In the genomic region with DNA sequence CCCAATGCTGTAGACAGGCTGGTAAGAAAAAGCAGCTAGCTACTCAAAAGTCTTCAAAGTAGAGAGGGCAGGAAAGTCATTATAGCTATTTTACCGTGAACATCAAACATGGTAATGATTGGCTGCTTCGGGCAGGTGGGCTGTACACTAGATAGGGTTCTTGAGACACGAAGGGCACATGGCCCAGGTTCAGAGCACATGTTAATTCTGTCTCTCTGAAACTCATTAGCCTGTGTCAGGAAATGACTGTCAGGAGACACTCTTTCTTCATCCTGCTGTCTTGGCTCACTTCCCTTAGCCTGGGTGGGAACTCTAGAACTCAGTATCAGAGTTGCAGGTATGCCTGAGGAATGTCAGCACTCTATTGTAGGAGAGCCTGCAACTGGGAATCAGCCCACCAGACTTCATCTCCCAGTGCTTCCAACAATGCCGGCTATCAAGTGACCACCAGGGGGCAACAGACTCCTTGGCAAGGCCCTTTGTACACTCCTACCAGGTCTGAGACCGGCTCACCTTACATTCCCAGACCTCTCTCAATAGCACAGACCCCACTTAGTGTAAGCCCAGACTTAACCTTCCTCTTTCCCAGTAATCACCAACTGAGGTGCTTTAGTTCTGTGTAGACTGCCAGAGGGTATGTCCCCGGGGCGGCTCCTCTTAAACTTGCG, we compare ENCODE assay signal across 8 mouse cellular contexts. TPM values are rescaled to one million over a fixed set of nuclear protein-coding genes. Genes with fewer than 3 reads are reported as not detected.
DNase-seq lines count a peak whose midpoint lies in the region; ATAC-seq and TF ChIP-seq lines count a peak whose summit lies in the region.

No protein-coding gene starts in this region.

- 30% methylated on average over 8 of the region's 8 CpGs for WGBS in intestine, embryonic 16.5 days
- WGBS in limb, embryonic 14.5 days, result 25% methylated on average over 8 of the region's 8 CpGs
- WGBS in midbrain, embryonic 16.5 days, result 42% methylated on average over 8 of the region's 8 CpGs

- peaks cover 3% of the 10 kb centered on the region; the same call in 1 of the 2 replicates for H3K4me1 ChIP-seq in cortical plate, adult 2 months (ENCODE audit: control insufficient read depth, insufficient read depth, low read length)
- peaks cover 14% of the 10 kb centered on the region; the same call in 1 of the 2 replicates for H3K4me1 ChIP-seq in intestine, embryonic 16.5 days (ENCODE audit: control insufficient read depth, insufficient read depth, low read length)
- peaks cover 13% of the 10 kb centered on the region for H3K4me1 ChIP-seq in limb, embryonic 14.5 days (ENCODE audit: control insufficient read depth, insufficient read depth, low read length)
- H3K4me1 ChIP-seq in midbrain, embryonic 16.5 days (ENCODE audit: control insufficient read depth, insufficient read depth, low read length), result peaks cover 17% of the 10 kb centered on the region

- H3K27ac ChIP-seq in cortical plate, adult 2 months (ENCODE audit: insufficient read depth, low read length), result no peak overlapping the region
- H3K27ac ChIP-seq in intestine, embryonic 16.5 days (ENCODE audit: low read length), result no peak overlapping the region
- no peak overlapping the region for H3K27ac ChIP-seq in limb, embryonic 14.5 days (replicated peaks; ENCODE audit: low read depth, low read length)
- no peak overlapping the region for H3K27ac ChIP-seq in midbrain, embryonic 16.5 days (ENCODE audit: low read length)

- no peaks in the 10 kb centered on the region for H3K9me3 ChIP-seq in intestine, embryonic 16.5 days (ENCODE audit: control insufficient read depth, low read length)
- no peaks in the 10 kb centered on the region for H3K9me3 ChIP-seq in limb, embryonic 14.5 days (ENCODE audit: control insufficient read depth, low read length)
- H3K9me3 ChIP-seq in midbrain, embryonic 16.5 days (replicated peaks; ENCODE audit: control insufficient read depth, low read length, poor library complexity, severe bottlenecking), result no peaks in the 10 kb centered on the region

- H3K4me3 ChIP-seq in cortical plate, adult 2 months (ENCODE audit: insufficient read depth, low read length), result no peak overlapping the region
- no peak overlapping the region for H3K4me3 ChIP-seq in intestine, embryonic 16.5 days (ENCODE audit: low read length)
- no peak overlapping the region for H3K4me3 ChIP-seq in limb, embryonic 14.5 days (replicated peaks; ENCODE audit: low read length)
- no peak overlapping the region for H3K4me3 ChIP-seq in midbrain, embryonic 16.5 days (ENCODE audit: low read depth, low read length)

- H3K36me3 ChIP-seq in intestine, embryonic 16.5 days (ENCODE audit: control insufficient read depth, insufficient read depth, low read length), result no peaks in the 10 kb centered on the region
- peaks cover 10% of the 10 kb centered on the region for H3K36me3 ChIP-seq in limb, embryonic 14.5 days (ENCODE audit: control insufficient read depth, insufficient read depth, low read length)
- no peaks in the 10 kb centered on the region for H3K36me3 ChIP-seq in midbrain, embryonic 16.5 days (ENCODE audit: control insufficient read depth, insufficient read depth, low read length)

- TF ChIP-seq CTCF in cortical plate, adult 2 months (IDR thresholded peaks at IDR 0.05; ENCODE audit: extremely low read depth, insufficient read depth, low read length), result peak; percentile 81

- peak overlapping the region; percentile 25; the same call in 1 of the 2 replicates for H3K4me2 ChIP-seq in intestine, embryonic 16.5 days (ENCODE audit: low read depth, low read length)
- no peak overlapping the region for H3K4me2 ChIP-seq in limb, embryonic 14.5 days (replicated peaks; ENCODE audit: low read depth, low read length, severe bottlenecking)
- no peak overlapping the region for H3K4me2 ChIP-seq in midbrain, embryonic 16.5 days (ENCODE audit: low read length)

- ATAC-seq in intestine, embryonic 16.5 days, result peak; percentile 29; the same call in 1 of the 2 replicates
- peak; percentile 55 for ATAC-seq in limb, embryonic 14.5 days (ENCODE audit: low FRiP score, low read depth)
- peak; percentile 26; the same call in 1 of the 2 replicates for ATAC-seq in midbrain, embryonic 16.5 days

- H3K9ac ChIP-seq in intestine, embryonic 16.5 days (ENCODE audit: low read depth, low read length), result no peak overlapping the region; the same call in 1 of the 2 replicates
- H3K9ac ChIP-seq in limb, embryonic 14.5 days (ENCODE audit: low read depth, low read length, severe bottlenecking), result no peak overlapping the region
- no peak overlapping the region for H3K9ac ChIP-seq in midbrain, embryonic 16.5 days (ENCODE audit: low read depth, low read length)

- DNase-seq in left cerebral cortex, adult 11 months (ENCODE audit: low spot score), result peak; percentile 61
- no peak for DNase-seq in left cerebral cortex, adult 8-10 months (ENCODE audit: low spot score in 2 of 2)
- peak; percentile 50 to 67 for DNase-seq in gastrocnemius, postnatal 4 days (ENCODE audit: low spot score in 2 of 2)
- peak; percentile 87 for DNase-seq in limb, embryonic 14.5 days (ENCODE audit: low spot score)
- peak; percentile 26 to 55 for DNase-seq in spleen, postnatal 14 days (ENCODE audit: low spot score in 2 of 2)

- TF ChIP-seq POLR2A in cortical plate, adult 2 months (IDR thresholded peaks at IDR 0.05; ENCODE audit: extremely low read depth, insufficient read depth, low read length), result no peak
- no peak for TF ChIP-seq POLR2A in limb, embryonic 14.5 days (IDR thresholded peaks at IDR 0.05; ENCODE audit: borderline replicate concordance, extremely low read depth, insufficient read depth, insufficient read length)

- H3K27me3 ChIP-seq in intestine, embryonic 16.5 days (replicated peaks; ENCODE audit: control insufficient read depth, insufficient read depth, low read length), result no peaks in the 10 kb centered on the region
- no peaks in the 10 kb centered on the region for H3K27me3 ChIP-seq in limb, embryonic 14.5 days (ENCODE audit: control insufficient read depth, insufficient read depth, low read length)
- no peaks in the 10 kb centered on the region for H3K27me3 ChIP-seq in midbrain, embryonic 16.5 days (ENCODE audit: control insufficient read depth, insufficient read depth, low read depth, low read length)

RNA-seq across cellular contexts. Expression of a gene that starts 1.4 kb away (rescaled TPM):
- 100 to 1,000 TPM in 3 of 4 experiments, 10 to 100 TPM in 1; 94.4 to 115 (median 103) TPM for total RNA-seq in left cerebral cortex, adult 8-10 months (2022)
- polyA plus RNA-seq in cortical plate, adult 2 months (2012; rRNA removed), result 106 and 109 TPM in 2 replicates
- 10 to 100 TPM; 29.4 to 31.4 TPM for total RNA-seq in gastrocnemius, postnatal 4 days (2021)
- 66.4 and 74.0 TPM in 2 replicates for polyA plus RNA-seq in intestine, embryonic 16.5 days (2015; fragmentation: Nextera tagmentation; extraction: Ambion mirVana)
- polyA plus RNA-seq in limb, embryonic 14.5 days (2012; rRNA removed), result 56.8 and 76.1 TPM in 2 replicates
- 63.9 and 67.6 TPM in 2 replicates for polyA plus RNA-seq in limb, embryonic 14.5 days (2014; fragmentation: Nextera tagmentation; extraction: Ambion mirVana)
- 67.0 and 75.7 TPM in 2 replicates for polyA plus RNA-seq in midbrain, embryonic 16.5 days (2015; fragmentation: Nextera tagmentation; extraction: Ambion mirVana)

RNA-seq across cellular contexts. Expression of a gene that starts 31.2 kb away (rescaled TPM):
- total RNA-seq in left cerebral cortex, adult 8-10 months (2022), result 10 to 100 TPM; 42.5 to 59.1 (median 45.4) TPM
- polyA plus RNA-seq in cortical plate, adult 2 months (2012; rRNA removed), result 54.7 and 61.4 TPM in 2 replicates
- total RNA-seq in gastrocnemius, postnatal 4 days (2021), result not detected
- polyA plus RNA-seq in intestine, embryonic 16.5 days (2015; fragmentation: Nextera tagmentation; extraction: Ambion mirVana), result not detected in 2 replicates
- 0.06 and 0.08 TPM in 2 replicates for polyA plus RNA-seq in limb, embryonic 14.5 days (2012; rRNA removed)
- not detected in 2 replicates for polyA plus RNA-seq in limb, embryonic 14.5 days (2014; fragmentation: Nextera tagmentation; extraction: Ambion mirVana)
- polyA plus RNA-seq in midbrain, embryonic 16.5 days (2015; fragmentation: Nextera tagmentation; extraction: Ambion mirVana), result 24.3 and 24.6 TPM in 2 replicates

Comparison
In these comparisons a context has a peak if more than half of its experiments do, and no peak if none do; other contexts are left out.
1. DNase-seq: peak in left cerebral cortex, adult 11 months (single experiment), gastrocnemius, postnatal 4 days (2 of 2), limb, embryonic 14.5 days (single experiment) and spleen, postnatal 14 days (2 of 2); none in left cerebral cortex, adult 8-10 months (0 of 2).
2. RNA of a gene that starts 31.2 kb away (polyA plus RNA-seq): 54.7 to 61.4 TPM in cortical plate, adult 2 months and 24.3 to 24.6 TPM in midbrain, embryonic 16.5 days; 0.06 to 0.08 TPM in limb, embryonic 14.5 days and not detected in intestine, embryonic 16.5 days; every median in the first group is over 10 times any median in the second.
3. Peak in every context shown above with its lines, with median percentiles within 50 percentile points of each other: ATAC-seq.